Mouse (Mus musculus): ENCODE measurements around the gene Sema3f. TPM values are rescaled to one million over a fixed set of nuclear protein-coding genes. Genes with fewer than 3 reads are reported as not detected.
A peak's percentile ranks its signal among the peaks of the same experiment; 100 is the strongest.

The Sema3f gene
- total and polyA plus RNA-seq, 2 experiments from 2014 or later = 7.8 to 56.6 TPM

DNA sequence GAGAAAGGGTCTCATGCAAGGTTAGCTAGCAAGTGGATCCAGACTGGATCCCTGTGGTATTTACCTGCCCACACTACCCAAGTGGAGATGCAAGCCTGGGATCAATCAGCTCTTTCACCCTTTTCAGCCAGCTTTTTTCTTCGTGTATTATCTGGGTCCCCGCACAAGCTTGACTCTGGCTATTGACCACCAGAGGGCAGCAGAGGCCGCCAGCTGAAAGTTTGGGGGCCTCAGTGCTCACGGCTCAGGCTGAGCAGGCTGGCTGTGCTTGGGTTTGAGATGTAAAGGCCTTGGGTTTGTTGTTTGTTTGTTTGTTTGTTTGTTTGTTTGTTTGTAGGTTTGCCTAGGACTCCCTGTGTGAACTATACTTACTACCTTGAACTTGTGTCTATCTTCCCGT is 64.7 kb downstream of the Sema3f start:
- Histone ChIP-seq H3K9ac (no peak overlapping the region), H3K9me3 (ENCODE audit: low read length) (no peaks in the 10 kb centered on the region), H3K4me2 (ENCODE audit: low read depth) (0 out of 2 replicates have a peak overlapping the region, but pooled peaks have one; percentile 62), H3K36me3 (ENCODE audit: insufficient read depth) (no peaks in the 10 kb centered on the region), H3K27ac (ENCODE audit: low read depth, low read length) (no peak overlapping the region; the same call in 1 of the 2 replicates), H3K4me3 (ENCODE audit: low read depth, low read length) (no peak overlapping the region), H3K27me3 (ENCODE audit: insufficient read depth, low read length) (no peaks in the 10 kb centered on the region), H3K4me1 (ENCODE audit: insufficient read depth) (0 out of 2 replicates have a peak, but pooled peaks cover 8% of the 10 kb centered on the region)
- ATAC-seq = peak; percentile 64
- 14% methylated on average over 5 of the region's 5 CpGs for WGBS
- TF ChIP-seq CTCF (IDR thresholded peaks at IDR 0.05; ENCODE audit: low read depth) = peak; percentile 97
- DNase-seq = peak; percentile 92

DNA sequence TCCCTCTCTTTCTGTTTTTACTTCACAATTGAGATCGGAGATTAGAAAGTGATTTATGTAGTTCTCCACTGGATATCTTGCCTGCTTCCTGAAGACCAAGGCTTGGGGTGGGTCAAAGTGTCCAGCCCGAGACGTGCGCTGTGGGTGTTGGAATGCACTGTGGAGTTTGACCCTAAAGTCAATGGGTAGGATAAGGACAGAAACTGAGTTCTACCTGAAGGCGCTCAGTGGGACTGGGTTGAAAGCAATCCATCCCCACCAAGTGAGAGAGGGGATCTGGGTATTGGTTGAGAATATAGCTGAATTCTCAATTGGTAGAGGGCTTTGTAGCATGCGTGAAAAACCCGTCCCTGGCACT is 65.1 kb downstream of the Sema3f start:
- no peak overlapping the region for H3K4me3 ChIP-seq (ENCODE audit: low read depth, low read length)
- H3K36me3 ChIP-seq (ENCODE audit: insufficient read depth) = no peaks in the 10 kb centered on the region
- no peaks in the 10 kb centered on the region for H3K27me3 ChIP-seq (ENCODE audit: insufficient read depth, low read length)
- 0 out of 2 replicates have a peak, but pooled peaks cover 8% of the 10 kb centered on the region for H3K4me1 ChIP-seq (ENCODE audit: insufficient read depth)
- ATAC-seq (no peak), DNase-seq (no peak)
- WGBS = 60% methylated on average over 7 of the region's 7 CpGs
- no peaks in the 10 kb centered on the region for H3K9me3 ChIP-seq (ENCODE audit: low read length)
- peak overlapping the region; percentile 62 for H3K4me2 ChIP-seq (ENCODE audit: low read depth)
- TF ChIP-seq CTCF (IDR thresholded peaks at IDR 0.05; ENCODE audit: low read depth) = no peak
- no peak overlapping the region; the same call in 1 of the 2 replicates for H3K27ac ChIP-seq (ENCODE audit: low read depth, low read length)
- peak overlapping the region; percentile 39 for H3K9ac ChIP-seq

DNA sequence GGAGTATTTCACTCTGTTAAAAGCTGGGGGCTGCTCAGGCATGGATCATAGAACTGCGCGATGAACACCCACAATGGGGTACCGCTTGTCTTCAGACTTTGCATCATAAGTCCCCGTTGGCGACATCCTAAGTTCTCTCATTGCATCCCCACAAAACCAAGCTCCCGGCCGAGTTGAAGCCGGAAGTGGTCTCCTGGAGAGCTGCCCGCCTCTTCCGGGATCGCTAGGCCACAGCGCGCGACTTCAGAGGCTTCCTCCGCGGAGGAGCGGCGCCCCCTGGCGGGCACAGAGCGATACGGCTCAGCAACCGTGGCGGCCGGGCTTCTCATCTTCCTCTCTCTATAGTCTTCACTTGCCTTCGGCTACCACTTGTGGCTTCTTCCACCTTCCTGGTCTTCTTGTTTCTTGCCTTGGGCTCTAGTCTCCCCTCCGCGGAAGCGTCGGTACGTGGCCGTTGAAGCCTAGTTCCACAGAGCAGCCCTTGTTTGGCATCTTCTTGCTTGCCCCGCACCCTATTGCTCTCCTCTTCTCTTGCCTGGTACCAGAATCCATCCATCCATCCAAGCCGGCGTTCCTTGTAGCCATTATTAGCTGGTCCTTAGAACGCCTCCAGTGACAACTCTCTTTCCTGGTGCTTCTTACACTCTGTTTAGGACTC is 65.7 kb downstream of the Sema3f start:
- DNase-seq (peak; percentile 95), ATAC-seq (peak; percentile 90)
- no peaks in the 10 kb centered on the region for H3K27me3 ChIP-seq (ENCODE audit: insufficient read depth, low read length)
- peak; percentile 95 for TF ChIP-seq CTCF (IDR thresholded peaks at IDR 0.05; ENCODE audit: low read depth)
- peak overlapping the region; percentile 33 for H3K4me3 ChIP-seq (ENCODE audit: low read depth, low read length)
- no peaks in the 10 kb centered on the region for H3K36me3 ChIP-seq (ENCODE audit: insufficient read depth)
- H3K4me1 ChIP-seq (ENCODE audit: insufficient read depth) = 0 out of 2 replicates have a peak, but pooled peaks cover 8% of the 10 kb centered on the region
- peak overlapping the region; percentile 74 for H3K27ac ChIP-seq (ENCODE audit: low read depth, low read length)
- no peaks in the 10 kb centered on the region for H3K9me3 ChIP-seq (ENCODE audit: low read length)
- 6% methylated on average over 35 of the region's 35 CpGs for WGBS
- H3K9ac ChIP-seq = peak overlapping the region; percentile 39
- peak overlapping the region; percentile 62 for H3K4me2 ChIP-seq (ENCODE audit: low read depth)

DNA sequence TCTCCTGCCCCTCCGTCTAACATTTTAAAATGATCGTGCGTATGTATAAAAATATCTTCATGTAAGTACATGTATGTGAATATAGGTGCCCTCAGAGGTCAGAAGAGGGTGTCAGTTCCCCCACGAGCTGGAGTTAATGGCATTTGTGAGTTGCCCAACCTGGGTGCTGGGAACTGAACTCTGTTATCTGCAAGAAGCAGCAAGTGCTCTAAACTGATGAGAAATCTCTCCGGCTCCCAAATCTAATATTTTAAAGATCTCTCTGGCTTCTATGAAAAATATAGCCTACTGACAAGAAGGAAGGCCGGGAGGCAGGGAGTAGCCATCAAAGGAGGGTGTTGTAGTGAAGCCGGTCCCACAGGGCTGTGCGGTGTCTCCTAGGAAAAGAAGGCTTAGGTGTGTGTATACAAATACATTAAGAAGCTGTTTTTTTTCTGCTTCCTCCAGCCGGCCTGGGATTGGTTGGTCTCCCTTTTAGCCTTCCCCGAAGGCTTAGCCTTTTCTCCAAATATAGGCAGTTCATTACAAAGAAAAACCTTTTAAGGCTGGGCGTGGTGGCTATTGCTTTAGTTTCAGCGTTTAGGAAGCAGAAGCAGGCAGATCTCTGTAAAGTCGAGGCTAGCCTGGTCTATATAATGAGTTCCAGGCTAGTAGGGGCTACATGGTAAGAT is 66.6 kb downstream of the Sema3f start:
- H3K27me3 ChIP-seq (ENCODE audit: insufficient read depth, low read length) = no peaks in the 10 kb centered on the region
- no peak overlapping the region for H3K27ac ChIP-seq (ENCODE audit: low read depth, low read length)
- 92% methylated on average over 13 of the region's 13 CpGs for WGBS
- no peaks in the 10 kb centered on the region for H3K36me3 ChIP-seq (ENCODE audit: insufficient read depth)
- H3K4me1 ChIP-seq (ENCODE audit: insufficient read depth) = 0 out of 2 replicates have a peak, but pooled peaks cover 8% of the 10 kb centered on the region
- no peak for DNase-seq
- ATAC-seq = no peak
- H3K4me3 ChIP-seq (ENCODE audit: low read depth, low read length) = no peak overlapping the region
- no peak for TF ChIP-seq CTCF (IDR thresholded peaks at IDR 0.05; ENCODE audit: low read depth)
- H3K4me2 ChIP-seq (ENCODE audit: low read depth) = peak overlapping the region; percentile 62
- H3K9ac ChIP-seq = peak overlapping the region; percentile 39; the same call in 1 of the 2 replicates
- H3K9me3 ChIP-seq (ENCODE audit: low read length) = no peaks in the 10 kb centered on the region

DNA sequence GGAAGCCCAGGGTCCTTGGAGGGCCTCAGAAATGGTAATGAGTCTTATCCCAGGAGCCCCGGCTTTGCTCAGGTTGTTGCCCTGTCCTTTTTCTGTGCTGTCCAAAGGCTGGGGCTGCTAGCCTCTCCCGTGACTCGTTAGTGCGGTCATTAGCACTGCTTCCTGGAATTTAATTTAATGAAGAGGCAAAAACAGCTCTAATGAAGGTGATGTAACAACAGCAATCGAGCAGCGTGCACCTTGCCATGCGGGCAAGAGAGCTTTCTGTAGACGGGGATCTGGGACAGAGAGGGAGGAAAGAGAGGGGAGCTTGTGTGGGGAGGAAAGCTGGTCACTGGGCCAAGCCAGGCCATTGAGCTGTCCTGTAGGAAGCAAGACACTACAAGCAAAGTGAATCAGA is 68.6 kb downstream of the Sema3f start:
- 16% methylated on average over 8 of the region's 8 CpGs for WGBS
- DNase-seq (no peak), ATAC-seq (no peak)
- no peak for TF ChIP-seq CTCF (IDR thresholded peaks at IDR 0.05; ENCODE audit: low read depth)
- Histone ChIP-seq H3K36me3 (ENCODE audit: insufficient read depth) (no peaks in the 10 kb centered on the region), H3K9ac (no peak overlapping the region), H3K4me3 (ENCODE audit: low read depth, low read length) (no peak overlapping the region), H3K4me2 (ENCODE audit: low read depth) (no peak overlapping the region), H3K4me1 (ENCODE audit: insufficient read depth) (peaks cover 13% of the 10 kb centered on the region), H3K27ac (ENCODE audit: low read depth, low read length) (no peak overlapping the region), H3K9me3 (ENCODE audit: low read length) (no peaks in the 10 kb centered on the region), H3K27me3 (ENCODE audit: insufficient read depth, low read length) (no peaks in the 10 kb centered on the region)

DNA sequence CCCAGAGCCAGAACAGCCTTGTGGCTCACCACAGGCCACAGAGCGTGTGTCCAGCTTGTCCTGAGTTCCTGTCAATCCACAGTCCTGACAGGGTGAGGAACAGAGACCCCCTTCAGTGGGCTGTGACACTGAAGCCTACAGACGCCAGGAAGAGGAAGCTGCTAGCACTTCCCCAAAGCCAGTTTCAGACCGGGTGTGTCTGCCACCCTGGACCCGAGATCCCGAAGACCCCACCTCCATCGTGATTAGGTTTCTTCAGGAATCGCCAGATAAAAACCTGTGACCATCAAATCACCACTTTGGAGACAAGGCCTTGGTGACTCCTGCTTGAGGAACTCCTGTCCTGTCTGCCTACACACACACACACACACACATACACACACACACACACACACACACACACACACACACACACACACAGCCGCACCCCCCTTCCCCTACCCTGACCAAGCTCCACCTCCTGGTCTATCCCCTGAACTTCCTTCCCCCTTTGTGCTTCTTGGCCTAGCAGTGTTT is 70.0 kb downstream of the Sema3f start:
- Histone ChIP-seq H3K4me3 (ENCODE audit: low read depth, low read length) (no peak overlapping the region), H3K27me3 (ENCODE audit: insufficient read depth, low read length) (no peaks in the 10 kb centered on the region), H3K4me2 (ENCODE audit: low read depth) (no peak overlapping the region), H3K36me3 (ENCODE audit: insufficient read depth) (no peaks in the 10 kb centered on the region), H3K4me1 (ENCODE audit: insufficient read depth) (peaks cover 19% of the 10 kb centered on the region), H3K27ac (ENCODE audit: low read depth, low read length) (no peak overlapping the region), H3K9me3 (ENCODE audit: low read length) (no peaks in the 10 kb centered on the region), H3K9ac (no peak overlapping the region)
- WGBS = 41% methylated on average over 8 of the region's 8 CpGs
- no peak for TF ChIP-seq CTCF (IDR thresholded peaks at IDR 0.05; ENCODE audit: low read depth)
- ATAC-seq (no peak), DNase-seq (no peak)

DNA sequence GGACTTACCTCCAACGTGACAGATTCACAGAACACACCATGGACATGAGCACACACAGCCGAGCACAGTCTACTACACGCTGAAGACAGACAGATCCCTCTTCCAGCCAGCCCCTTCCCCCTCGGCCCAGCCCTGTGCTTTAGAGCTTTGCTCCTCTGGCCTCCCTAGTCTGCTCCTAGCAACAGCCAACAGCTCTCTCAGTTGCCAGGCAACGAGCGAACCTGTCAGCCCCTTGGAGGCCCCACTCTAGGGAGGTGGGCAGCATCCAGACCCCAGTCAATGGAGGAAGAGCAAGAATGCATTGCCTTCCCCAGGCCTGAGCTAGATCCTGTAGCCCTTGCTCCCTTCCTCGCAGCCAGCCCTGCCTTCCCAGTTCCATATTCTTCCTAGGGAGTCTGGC is 73.2 kb downstream of the Sema3f start:
- DNase-seq (peak; percentile 63), ATAC-seq (peak; percentile 32)
- WGBS = 5% methylated on average over 7 of the region's 7 CpGs

More for the DNA sequence above, 73.2 kb downstream of the Sema3f start:
- Histone ChIP-seq H3K9me3 (ENCODE audit: low read length) (no peaks in the 10 kb centered on the region), H3K4me1 (ENCODE audit: insufficient read depth) (peaks cover 25% of the 10 kb centered on the region), H3K36me3 (ENCODE audit: insufficient read depth) (no peaks in the 10 kb centered on the region), H3K27me3 (ENCODE audit: insufficient read depth, low read length) (no peaks in the 10 kb centered on the region), H3K4me2 (ENCODE audit: low read depth) (no peak overlapping the region), H3K4me3 (ENCODE audit: low read depth, low read length) (no peak overlapping the region), H3K9ac (0 out of 2 replicates have a peak overlapping the region, but pooled peaks have one; percentile 10), H3K27ac (ENCODE audit: low read depth, low read length) (peak overlapping the region; percentile 59; the same call in 1 of the 2 replicates)
- no peak for TF ChIP-seq CTCF (IDR thresholded peaks at IDR 0.05; ENCODE audit: low read depth)
